Mouse (Mus musculus) monocyte, adult 5-6 weeks (primary cell): ENCODE measurements around the gene Apoa2. TPM values are rescaled to one million over a fixed set of nuclear protein-coding genes. Genes with fewer than 3 reads are reported as not detected.

Experiments used
- ATAC-seq: fragments of 153-309, 156-312 bp; replicated peaks from 2 replicates; pipeline ENCODE4 v1.8.0; 2017; ENCODE audit warnings: mild to moderate bottlenecking; ENCODE audit not compliant: low TSS enrichment, insufficient number of reproducible peaks, severe bottlenecking, poor library complexity, low FRiP score
- total RNA-seq: library from RNA; stranded (forward); fragments of 200-1000, 200-491, 200-594 nt; gene quantifications from 3 replicates; pipeline ENCODE4 v1.2.3, GENCODE M21; 2017

Gene Apoa2
- total RNA-seq, 1 experiment from 2014 or later = not detected

DNA sequence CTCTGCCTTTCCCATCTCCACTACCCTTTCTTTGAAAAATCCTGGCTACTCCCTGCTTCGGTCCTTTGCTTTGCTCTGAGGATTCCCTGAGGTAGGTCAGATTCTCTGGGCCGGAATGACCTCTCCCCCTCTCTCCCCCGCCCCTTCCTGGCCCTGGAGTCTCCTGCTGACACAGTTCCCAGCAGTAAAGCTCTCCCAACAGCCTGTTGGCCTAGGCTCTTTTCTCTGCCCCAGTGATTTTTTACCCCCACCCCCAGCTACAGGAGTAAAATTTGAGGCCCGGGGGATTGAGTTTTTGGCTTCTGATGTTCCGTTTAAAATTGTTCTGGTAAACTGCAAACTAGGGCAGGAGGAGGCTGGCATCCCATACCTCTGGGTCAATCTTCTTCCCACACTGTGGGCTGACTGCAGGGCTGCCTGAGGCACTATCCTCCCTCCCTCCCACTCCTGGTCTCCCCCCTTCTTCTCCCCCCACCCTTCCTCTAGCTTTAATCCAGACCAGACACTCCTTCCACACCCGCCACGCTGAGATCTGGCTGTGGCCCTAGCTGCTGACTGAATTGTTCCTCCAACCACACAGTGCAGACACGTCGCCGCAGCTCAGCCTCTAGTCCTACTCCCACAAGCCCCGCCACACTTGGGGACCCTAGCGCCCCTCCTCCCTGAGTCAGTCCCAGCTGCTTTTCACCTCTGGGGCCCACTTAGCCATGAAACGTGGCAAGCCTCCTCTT, 26.9 kb downstream of the Apoa2 start:
- no peak for ATAC-seq

DNA sequence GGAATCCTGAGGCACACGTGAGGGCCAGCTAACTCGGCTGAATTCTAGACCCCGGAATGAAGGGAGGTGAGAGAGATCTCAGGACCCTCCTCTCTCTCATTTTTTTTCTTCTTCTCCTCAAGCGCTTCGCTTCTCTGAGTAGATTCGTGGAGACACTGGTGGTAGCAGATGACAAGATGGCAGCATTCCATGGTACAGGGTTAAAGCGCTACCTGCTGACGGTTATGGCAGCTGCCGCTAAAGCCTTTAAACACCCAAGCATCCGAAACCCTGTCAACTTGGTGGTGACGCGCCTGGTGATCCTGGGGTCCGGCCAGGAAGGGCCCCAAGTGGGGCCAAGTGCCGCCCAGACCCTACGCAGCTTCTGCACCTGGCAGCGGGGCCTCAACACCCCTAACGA, 27.6 kb downstream of the Apoa2 start:
- no peak for ATAC-seq

DNA sequence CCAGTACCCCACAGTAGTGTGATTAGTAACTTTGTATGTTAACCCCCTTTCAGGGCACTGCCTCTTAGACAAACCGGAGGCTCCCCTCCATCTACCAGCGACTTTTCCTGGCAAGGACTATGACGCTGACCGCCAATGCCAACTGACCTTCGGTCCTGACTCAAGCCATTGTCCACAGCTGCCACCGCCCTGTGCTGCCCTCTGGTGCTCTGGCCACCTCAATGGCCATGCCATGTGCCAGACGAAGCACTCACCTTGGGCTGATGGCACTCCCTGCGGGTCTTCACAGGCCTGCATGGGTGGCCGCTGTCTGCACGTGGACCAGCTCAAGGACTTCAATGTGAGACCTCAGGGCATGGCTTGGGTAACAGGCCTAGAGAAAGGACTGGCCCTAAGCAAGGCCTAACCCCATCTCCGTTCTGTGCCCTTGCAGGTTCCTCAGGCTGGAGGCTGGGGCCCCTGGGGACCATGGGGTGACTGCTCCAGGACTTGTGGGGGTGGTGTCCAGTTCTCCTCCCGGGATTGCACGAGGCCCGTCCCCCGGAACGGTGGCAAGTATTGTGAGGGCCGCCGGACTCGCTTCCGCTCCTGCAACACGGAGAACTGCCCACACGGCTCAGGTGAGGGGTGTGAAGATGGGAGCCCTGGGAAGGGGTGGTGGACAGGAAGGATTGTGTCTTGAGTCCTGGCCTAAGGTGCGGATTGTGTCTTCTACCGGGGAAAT, 31.4 kb downstream of the Apoa2 start:
- no peak for ATAC-seq

DNA sequence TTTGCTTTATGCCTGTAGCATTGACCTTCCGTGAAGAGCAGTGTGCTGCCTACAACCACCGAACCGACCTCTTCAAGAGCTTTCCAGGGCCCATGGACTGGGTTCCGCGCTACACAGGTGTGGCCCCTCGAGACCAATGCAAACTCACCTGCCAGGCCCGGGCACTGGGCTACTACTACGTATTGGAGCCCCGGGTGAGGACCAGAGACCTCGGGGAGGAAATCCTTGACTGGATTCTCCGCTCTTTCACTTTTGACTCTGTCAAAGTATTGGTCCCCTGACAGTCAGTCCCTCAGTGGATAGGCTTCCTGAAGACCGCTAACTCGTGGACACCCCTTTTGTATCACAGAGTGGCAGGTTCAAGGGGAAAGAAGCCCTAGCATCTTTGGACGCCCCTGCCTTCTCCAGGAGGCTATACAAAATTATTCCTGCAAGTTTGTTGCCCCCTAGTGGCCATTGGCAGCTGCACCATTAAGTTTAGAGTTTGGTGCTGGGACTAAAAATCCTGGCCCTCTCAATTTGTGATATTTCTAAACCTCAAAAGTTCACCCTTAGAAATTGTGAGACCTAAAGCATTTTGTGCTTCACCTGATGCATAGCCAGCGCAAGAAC, 32.2 kb downstream of the Apoa2 start:
- peak; percentile 44; the same call in 1 of the 2 replicates for ATAC-seq

DNA sequence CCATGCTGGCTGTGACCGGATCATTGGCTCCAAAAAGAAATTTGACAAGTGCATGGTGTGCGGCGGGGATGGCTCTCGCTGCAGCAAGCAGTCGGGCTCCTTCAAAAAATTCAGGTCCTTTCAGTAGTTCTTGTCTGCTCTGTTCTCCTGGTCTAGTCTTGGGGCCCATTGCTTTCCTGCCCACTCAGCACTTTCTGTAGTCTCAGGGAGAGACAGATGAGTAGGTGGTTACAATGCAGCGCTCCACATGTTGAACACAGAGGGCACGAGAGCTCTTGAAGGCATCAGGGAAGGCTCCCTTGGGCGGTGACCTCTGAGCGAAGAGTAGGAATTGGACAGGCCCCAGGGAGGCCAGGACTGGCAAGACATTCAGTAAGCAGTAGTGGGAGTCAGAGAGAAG, 32.9 kb downstream of the Apoa2 start:
- ATAC-seq = no peak

DNA sequence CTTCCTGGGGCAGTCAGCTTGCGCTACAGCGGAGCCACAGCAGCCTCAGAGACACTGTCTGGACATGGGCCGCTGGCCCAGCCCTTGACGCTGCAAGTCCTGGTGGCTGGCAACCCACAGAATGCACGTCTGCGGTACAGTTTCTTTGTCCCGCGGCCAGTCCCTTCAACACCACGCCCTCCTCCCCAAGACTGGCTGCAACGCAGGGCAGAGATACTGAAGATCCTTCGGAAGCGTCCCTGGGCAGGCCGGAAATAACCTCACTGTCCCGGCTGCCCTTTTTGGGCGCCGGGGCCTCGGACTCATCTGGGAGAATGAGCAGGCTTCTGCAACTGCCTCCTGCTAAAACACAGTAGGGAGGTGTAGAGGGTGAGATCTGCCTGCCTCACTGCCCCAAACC, 34.1 kb downstream of the Apoa2 start:
- no peak for ATAC-seq

DNA sequence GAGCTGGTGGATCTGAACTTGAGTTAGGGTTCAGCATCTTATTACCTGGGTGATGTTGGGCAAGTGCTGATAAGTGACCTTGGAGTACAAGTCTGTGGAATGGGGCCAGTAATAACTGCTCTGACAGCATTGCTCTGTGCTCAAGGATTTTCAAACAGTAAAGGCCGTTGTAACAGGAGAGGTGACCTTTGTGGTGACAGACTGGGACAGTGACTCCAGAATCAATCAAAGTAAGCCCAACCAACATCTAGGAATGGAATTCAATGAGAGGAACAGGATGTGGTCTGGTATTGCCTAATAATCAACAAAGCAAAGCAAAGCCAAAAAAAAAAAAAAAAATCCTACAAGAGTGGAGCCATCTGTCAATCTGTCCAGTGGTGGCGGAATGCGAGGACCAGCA, 35.5 kb downstream of the Apoa2 start:
- ATAC-seq = no peak

DNA sequence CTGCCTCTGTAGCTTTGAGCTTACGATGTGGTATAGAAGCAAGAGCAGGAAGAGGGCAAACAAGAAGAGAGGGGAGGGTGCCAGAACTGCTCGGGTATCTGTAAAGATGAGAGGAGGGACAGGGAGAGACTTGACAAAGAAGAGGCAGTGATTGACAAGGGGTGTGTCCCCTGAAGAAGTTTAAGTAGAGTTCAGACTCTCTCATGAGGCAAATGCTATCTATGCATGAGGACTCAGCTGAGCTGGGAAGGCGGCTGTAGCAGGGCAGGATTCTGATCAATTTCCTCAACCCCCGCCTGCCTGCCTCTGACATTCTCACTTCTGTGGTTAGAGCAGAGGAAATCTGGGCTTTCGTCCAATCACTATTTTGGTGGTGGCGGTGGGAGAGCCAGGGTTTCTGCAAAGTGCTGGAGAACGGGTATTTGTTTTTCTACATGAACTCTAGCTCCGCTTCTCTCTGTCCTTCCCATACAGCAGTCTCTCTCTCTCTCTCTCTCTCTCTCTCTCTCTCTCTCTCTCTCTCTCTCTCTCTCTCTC, 37.8 kb downstream of the Apoa2 start:
- ATAC-seq = peak; percentile 23; the same call in 1 of the 2 replicates

DNA sequence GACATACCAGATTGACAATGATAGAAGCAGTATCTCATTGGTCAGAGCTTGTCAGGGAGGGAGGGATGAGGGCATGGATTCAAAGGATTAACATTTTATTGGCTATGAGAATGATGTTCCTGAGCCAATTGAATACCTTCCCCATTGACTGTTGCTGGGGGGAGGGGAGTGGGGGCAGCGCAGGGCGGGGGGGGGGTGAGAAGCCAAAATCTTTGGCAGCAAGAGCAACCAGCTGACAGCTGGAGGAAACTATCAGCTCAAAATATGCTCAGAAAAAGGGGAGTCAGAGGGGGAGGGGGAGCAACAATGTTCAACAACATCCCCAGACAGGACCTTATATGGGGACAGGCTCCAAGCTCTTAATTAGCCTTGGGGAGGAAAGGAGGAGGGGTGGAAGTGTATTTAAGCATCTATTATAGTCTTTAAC, 38.3 kb downstream of the Apoa2 start:
- ATAC-seq = no peak

DNA sequence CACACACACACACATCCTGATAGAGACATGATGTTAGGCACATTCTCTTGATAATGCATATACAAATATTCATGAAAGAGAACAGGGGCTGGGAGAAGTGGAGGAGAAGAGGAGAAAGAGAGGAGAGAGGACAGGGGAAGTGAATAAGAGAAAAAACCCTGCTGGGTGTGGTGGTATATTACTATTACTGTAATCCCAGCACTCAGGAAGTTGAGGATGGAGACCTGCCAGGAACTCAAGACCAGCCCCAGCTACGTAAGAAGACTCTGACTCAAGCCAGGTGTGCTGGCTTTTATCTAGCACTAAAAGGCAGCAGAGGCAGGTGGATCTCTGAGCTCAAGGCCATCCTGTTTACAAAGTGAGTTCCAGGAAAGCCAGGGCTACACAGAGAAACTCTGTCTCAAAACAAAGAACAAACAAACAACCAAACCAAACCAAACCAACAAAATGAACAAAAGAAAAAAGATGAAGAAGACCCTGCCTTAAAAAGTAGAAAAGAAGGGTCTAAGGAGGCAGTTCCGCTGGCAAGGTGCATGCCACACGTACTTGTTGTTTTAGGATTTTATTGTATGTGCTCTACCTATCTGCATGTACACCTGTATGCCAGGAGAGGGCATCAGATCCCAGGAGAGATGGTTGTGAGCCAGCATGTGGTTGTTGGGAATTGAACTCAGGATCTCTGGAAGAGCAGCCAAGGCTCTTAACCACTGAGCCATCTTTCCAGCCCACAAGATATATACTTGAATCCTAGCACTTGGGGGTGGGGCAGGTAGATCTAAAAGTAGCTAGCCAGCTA, 39.0 kb downstream of the Apoa2 start:
- no peak for ATAC-seq

DNA sequence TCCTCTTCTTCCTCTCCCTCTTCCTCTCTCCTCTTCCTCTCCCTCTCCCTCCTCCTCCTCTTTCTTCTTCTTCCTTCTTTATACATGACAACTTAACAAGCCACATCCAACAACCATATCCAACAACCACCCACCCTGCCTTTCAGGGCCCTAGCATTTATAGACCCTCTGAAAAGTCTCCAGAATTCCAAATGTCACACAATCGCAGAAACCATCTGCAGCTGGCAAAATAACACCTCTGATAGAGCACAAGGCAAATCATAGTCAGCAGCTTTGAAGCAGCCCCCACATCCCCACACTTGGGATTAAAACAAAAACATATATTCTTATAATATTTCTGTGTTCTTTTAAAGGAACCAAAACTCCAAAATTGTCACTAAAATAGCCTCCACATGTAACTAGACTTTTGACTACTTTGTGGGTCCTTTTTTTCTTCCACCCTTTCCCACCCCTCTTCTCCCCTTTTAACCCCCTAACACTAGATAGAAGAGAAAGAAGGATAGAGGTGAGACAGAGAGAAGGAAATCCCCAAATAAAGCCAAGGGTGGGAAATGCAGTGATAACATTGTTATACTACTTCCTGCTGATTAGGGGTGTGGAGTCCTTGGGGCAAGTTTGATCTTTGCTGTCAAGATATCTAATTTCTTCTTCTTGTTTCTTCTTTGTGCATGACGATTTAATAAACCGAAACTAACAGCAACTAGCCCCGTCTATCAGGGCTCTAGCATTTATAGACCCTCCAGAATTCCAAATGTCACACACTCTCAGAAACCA, 41.3 kb downstream of the Apoa2 start:
- no peak for ATAC-seq

DNA sequence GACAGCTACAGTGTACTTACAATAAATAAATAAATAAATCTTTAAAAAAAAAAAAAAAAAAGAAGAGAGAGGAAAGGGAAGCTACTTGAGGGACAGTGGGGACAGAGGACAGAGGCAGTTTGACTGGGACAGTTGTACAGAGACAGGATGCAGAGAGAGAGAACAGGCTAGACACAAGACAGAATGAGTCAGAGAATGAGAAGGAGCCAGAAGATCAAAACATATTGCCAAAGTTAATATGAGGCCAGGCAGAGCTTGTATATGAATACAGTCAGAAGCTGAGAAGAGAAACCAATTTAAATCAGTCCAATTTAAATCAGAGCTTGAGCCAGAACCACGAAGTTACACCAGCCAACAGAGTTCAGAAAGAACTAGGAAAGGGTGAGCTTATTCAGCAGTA, 43.5 kb downstream of the Apoa2 start:
- ATAC-seq = no peak

DNA sequence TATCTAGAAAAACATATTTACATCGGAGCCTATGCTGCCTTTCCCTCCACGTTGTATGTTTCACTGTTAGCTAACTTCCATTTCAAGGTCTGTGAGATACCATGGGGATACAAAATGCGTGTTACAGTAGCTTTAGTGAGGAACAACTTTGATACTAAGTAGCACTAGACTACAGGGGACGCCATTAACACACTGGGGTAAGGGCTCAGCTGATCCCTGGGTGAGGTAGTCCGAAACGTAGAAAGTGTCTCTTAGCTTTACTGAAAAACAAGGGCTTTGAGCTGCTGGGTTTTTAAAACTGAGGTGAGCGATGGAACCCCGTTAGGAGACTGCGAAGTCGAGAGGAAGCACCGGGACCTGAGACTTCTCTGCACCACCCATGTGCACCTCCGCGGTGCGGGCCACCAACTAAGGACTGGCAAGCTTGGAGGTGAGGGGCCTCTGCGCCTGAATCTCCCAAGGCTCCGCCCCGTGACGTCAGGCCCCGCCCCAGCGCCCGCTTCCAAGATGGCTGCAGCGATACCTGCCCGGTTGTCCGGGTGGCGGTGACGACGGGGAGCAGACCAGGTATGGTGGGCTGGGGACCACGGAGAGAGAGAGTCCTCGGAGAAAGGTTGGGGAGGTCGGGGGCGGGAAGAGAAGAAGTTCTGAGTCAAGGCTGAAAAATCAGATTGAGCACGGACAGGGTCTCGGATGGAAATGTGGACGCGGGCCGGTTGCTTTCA, 45.2 kb downstream of the Apoa2 start, which contains the start of gene B4galt3:
Gene B4galt3, plus strand, starts transcription at position 481 of the 725 bp plus-strand sequence.
- ATAC-seq = peak; percentile 89

DNA sequence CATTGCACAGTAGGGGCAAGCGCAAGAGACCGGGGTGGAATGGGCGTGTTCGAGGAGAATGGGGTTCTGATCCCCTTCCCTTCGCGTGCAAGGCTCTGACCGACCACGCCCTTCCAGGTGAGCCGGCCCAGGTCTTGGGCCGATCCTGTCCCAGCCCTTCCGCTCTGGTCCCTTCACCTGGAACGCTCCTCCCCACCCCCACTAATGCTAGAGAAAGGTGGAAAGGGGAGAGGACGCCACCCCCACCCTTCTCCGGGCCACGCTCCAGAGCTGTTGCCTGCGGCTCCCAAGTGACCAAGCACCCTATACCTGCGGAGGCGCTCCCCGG, 45.7 kb downstream of the Apoa2 start:
- 0 out of 2 replicates have a peak, but pooled peaks have one; percentile 0 for ATAC-seq

DNA sequence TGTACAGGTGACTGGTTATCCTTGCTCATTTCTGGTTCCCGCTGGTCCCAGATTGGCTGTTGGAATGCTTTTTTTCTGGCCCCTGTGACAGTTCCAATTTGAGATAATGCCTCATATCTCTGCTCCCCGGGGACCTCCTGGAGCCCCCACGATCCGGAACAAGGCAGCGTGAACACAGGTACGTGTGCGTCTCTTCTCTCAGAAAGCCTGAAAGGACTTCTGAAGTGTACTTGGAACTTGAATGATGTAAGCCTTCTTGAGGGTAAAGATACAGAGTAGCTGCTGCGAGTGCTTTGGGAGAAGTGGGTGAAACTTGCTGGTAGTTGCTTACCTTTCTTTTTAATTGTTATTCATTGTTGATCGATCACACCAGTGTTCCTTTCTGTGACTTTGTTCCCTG, 46.3 kb downstream of the Apoa2 start:
- no peak for ATAC-seq

DNA sequence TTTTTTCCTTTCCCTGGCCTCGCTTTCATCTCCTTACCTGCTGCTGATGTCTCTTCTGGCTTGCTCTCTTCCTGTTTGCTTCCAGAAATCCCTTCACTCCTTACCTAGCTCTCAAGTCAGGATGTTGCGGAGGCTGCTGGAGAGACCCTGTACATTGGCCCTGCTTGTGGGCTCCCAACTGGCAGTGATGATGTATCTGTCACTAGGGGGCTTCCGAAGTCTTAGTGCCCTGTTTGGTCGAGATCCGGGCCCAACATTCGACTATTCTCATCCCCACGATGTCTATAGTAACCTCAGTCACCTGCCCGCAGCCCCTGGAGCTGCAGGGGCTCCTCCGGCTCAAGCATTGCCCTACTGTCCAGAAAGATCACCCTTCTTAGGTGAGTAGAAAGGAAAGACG, 46.8 kb downstream of the Apoa2 start:
- ATAC-seq = no peak

DNA sequence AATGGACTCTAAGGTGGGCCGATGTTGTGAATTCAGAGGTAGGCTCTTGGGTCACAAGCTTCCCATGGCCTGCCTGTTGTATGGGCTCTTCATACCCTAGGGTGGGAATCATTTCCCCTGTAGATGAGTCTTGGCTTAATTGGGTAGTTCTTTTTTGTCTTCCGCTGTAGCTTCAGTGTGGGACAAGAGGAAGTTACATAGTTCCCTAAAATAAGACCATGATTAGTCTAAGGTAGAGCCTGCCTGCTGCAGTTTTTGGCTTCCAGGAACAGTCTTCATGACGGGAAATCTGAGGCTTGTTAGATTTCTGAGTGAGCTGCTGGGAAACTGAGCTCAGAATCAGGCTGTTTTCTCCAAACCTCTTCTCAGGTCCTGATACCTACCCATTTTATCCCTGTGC, 47.2 kb downstream of the Apoa2 start:
- no peak; the same call in 1 of the 2 replicates for ATAC-seq

DNA sequence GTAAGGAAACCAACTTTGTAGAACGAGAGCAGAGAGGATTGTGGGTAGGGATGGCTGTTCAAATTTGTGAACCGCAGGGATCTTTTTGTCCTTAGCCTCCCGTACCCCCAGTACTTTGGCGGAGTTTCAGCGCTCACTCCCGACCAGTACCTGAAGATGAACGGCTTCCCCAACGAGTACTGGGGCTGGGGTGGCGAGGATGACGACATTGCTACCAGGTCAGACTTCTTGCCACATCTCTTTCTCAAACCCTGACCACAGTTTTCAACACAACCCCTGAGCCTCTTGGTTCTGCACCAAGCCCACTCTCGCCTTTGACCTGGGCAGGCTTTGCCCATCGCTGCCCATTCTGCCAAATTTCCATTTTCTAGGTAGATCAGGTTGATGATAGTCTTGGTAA, 49.3 kb downstream of the Apoa2 start:
- ATAC-seq = no peak
